Mouse (Mus musculus) liver, embryonic 14.5 days (tissue): ENCODE measurements around the gene Crocc. TPM values are rescaled to one million over a fixed set of nuclear protein-coding genes. Genes with fewer than 3 reads are reported as not detected.
A peak's percentile ranks its signal among the peaks of the same experiment; 100 is the strongest.

ENCODE experiments used
- ATAC-seq: fragments of 200-750 bp; cut with Nextera tagmentation; 2 replicates; pipeline ENCODE4 v1.8.0; 2017; ENCODE audit warnings: moderate number of reproducible peaks, mild to moderate bottlenecking, moderate library complexity; ENCODE audit not compliant: insufficient read depth
- DNase-seq, 3 experiments: peaks; one replicate each; pipeline ENCODE4 v3.0.0-alpha.2; 2012 to 2013; ENCODE audit warnings: low read depth in 3 of 3, low spot score in 3 of 3
- H3K27ac ChIP-seq: fragments of 300-500 bp; sonication (generic); 2 replicates; pipeline ENCODE4 v1.5.1; 2014; ENCODE audit warnings: moderate library complexity, mild to moderate bottlenecking, control low read depth, inconsistent platforms
- H3K27me3 ChIP-seq: fragments of 300-500 bp; sonication (generic); 2 replicates; pipeline ENCODE4 v1.6.1; 2014; ENCODE audit warnings: mild to moderate bottlenecking, low read length, moderate library complexity; ENCODE audit not compliant: control insufficient read depth, insufficient read depth
- H3K36me3 ChIP-seq: fragments of 300-500 bp; sonication (generic); replicated peaks from 2 replicates; pipeline ENCODE4 v1.6.1; 2014; ENCODE audit warnings: low read depth; ENCODE audit not compliant: control insufficient read depth, insufficient read depth
- H3K4me1 ChIP-seq, 2 experiments: fragments of 200-500 bp in 1 of 2; fragments of 300-500 bp in 1 of 2; sonication (generic) in 1 of 2; replicated peaks; 2 replicates each; pipeline ENCODE4 v1.6.1; 2012 to 2014; ENCODE audit warnings: antibody characterized with exemption in 1 of 2, inconsistent platforms in 1 of 2, low read length in 1 of 2; ENCODE audit not compliant: control insufficient read depth in 2 of 2, insufficient read depth in 2 of 2
- H3K4me2 ChIP-seq: fragments of 300-500 bp; sonication (generic); 2 replicates; pipeline ENCODE4 v1.6.1; 2014; ENCODE audit warnings: low read depth, mild to moderate bottlenecking, control low read depth, moderate library complexity
- H3K4me3 ChIP-seq, 2 experiments: fragments of 200-500 bp in 1 of 2; fragments of 300-500 bp in 1 of 2; sonication (generic) in 1 of 2; 2 replicates each; pipeline ENCODE4 v1.5.1; 2012 to 2014; ENCODE audit warnings: low read depth in 2 of 2, low read length in 2 of 2, mild to moderate bottlenecking in 2 of 2, control low read depth in 1 of 2, inconsistent platforms in 1 of 2, moderate library complexity in 1 of 2; ENCODE audit not compliant: insufficient read depth in 1 of 2
- H3K9ac ChIP-seq: fragments of 300-500 bp; sonication (generic); replicated peaks from 2 replicates; pipeline ENCODE4 v1.6.1; 2014; ENCODE audit warnings: mild to moderate bottlenecking, control low read depth, moderate library complexity
- H3K9me3 ChIP-seq: fragments of 300-500 bp; sonication (generic); 2 replicates; pipeline ENCODE4 v1.6.1; 2016; ENCODE audit warnings: low read length, mixed read lengths; ENCODE audit not compliant: control insufficient read depth
- CTCF ChIP-seq: IDR thresholded peaks from 2 replicates; pipeline ENCODE4 v1.5.1; 2016; ENCODE audit warnings: antibody characterized with exemption, low read depth, control low read depth
- EP300 ChIP-seq: IDR thresholded peaks from 2 replicates; pipeline ENCODE4 v1.6.1; 2016; ENCODE audit warnings: antibody characterized with exemption, low read depth
- WGBS: fragments of 180-500 bp; shearing (Covaris S2); extraction: QIAGEN DNeasy Blood & Tissue Kit; methylation state at CpG from one replicate; pipeline ENCODE4 v1.1.7; 2014; ENCODE audit not compliant: insufficient replicate concordance; 5-methylcytosine and 5-hydroxymethylcytosine counted together
- polyA plus RNA-seq, 2 experiments: library from polyadenylated mRNA; depleted of rRNA in 1 of 2; stranded (reverse) in 1 of 2; unstranded in 1 of 2; fragments of >200 nt; fragmentation: Nextera tagmentation in 1 of 2; extraction: Ambion mirVana in 1 of 2; gene quantifications; 2 replicates each; pipeline versions ENCODE4 v1.2.1 to v1.2.3; 2012 to 2014

Crocc gene
- polyA plus RNA-seq, 2 experiments = 0.53 to 1.7 TPM

- Histone ChIP-seq H3K9me3 (no peaks in the 10 kb centered on the region), H3K4me2 (peak overlapping the region; percentile 92), H3K36me3 (no peaks in the 10 kb centered on the region), H3K4me1 (peaks cover 0 to 7% of the 10 kb centered on the region in 2 experiments; a peak in 2 of 4 replicates), H3K27ac (no peak overlapping the region), H3K27me3 (no peaks in the 10 kb centered on the region), H3K4me3 (no peak overlapping the region), H3K9ac (no peak overlapping the region)
- TF ChIP-seq CTCF (no peak), EP300 (no peak)
- DNase-seq (no peak), ATAC-seq (no peak)
- WGBS = 15% methylated on average over 7 of the region's 7 CpGs
These were observed 71.6 kb downstream of the Crocc start for GRCm38 (mm10) chr4:140988706-140989290.

GRCm38 (mm10) chr4:140987476-140987875, 72.9 kb downstream of the Crocc start:
- H3K36me3 ChIP-seq = no peaks in the 10 kb centered on the region
- no peak overlapping the region for H3K27ac ChIP-seq
- H3K4me3 ChIP-seq = peak overlapping the region; percentile 68 to 71
- H3K4me2 ChIP-seq = peak overlapping the region; percentile 92
- peak overlapping the region; percentile 63 for H3K9ac ChIP-seq
- ATAC-seq (no peak; the same call in 1 of the 2 replicates), DNase-seq (no peak)
- no peaks in the 10 kb centered on the region for H3K9me3 ChIP-seq
- TF ChIP-seq CTCF = no peak
- no peak for TF ChIP-seq EP300
- WGBS = 3% methylated on average over 7 of the region's 7 CpGs
- H3K27me3 ChIP-seq = no peaks in the 10 kb centered on the region
- H3K4me1 ChIP-seq = peaks cover 0 to 13% of the 10 kb centered on the region in 2 experiments; a peak in 2 of 4 replicates

- H3K9ac ChIP-seq = peak within 1 kb of the TSS; percentile 63
- no peaks in the 10 kb centered on the region for H3K27me3 ChIP-seq
- peak; percentile 79 for ATAC-seq
- H3K4me3 ChIP-seq = peak within 1 kb of the TSS; percentile 68 to 71
- TF ChIP-seq CTCF = no peak
- no peak for TF ChIP-seq EP300
- WGBS = under 1% methylated on average over 54 of the region's 58 CpGs
- H3K9me3 ChIP-seq = no peaks in the 10 kb centered on the region
- peak; percentile 61 to 62 (median 62) for DNase-seq
- peaks cover 0 to 13% of the 10 kb centered on the region in 2 experiments; a peak in 2 of 4 replicates for H3K4me1 ChIP-seq
- no peaks in the 10 kb centered on the region for H3K36me3 ChIP-seq
- H3K4me2 ChIP-seq = peak within 1 kb of the TSS; percentile 92
- no peak within 1 kb of the TSS for H3K27ac ChIP-seq
These were observed 73.5 kb downstream of the Crocc start, which contains the start of gene Atp13a2 for GRCm38 (mm10) chr4:140986711-140987395. Gene Atp13a2, plus strand, starts transcription at chr4:140986873.

GRCm38 (mm10) chr4:140986024-140986710, 74.2 kb downstream of the Crocc start:
- DNase-seq = no peak
- no peaks in the 10 kb centered on the region for H3K27me3 ChIP-seq
- peak; percentile 17; the same call in 1 of the 2 replicates for ATAC-seq
- peaks cover 0 to 13% of the 10 kb centered on the region in 2 experiments; a peak in 2 of 4 replicates for H3K4me1 ChIP-seq
- H3K27ac ChIP-seq = no peak overlapping the region
- H3K4me2 ChIP-seq = peak overlapping the region; percentile 92
- H3K9ac ChIP-seq = no peak overlapping the region
- 27% methylated on average over 15 of the region's 15 CpGs for WGBS
- peak overlapping the region; percentile 64 to 71 for H3K4me3 ChIP-seq
- no peak for TF ChIP-seq EP300
- TF ChIP-seq CTCF = peak; percentile 46
- H3K36me3 ChIP-seq = no peaks in the 10 kb centered on the region
- H3K9me3 ChIP-seq = no peaks in the 10 kb centered on the region

- Histone ChIP-seq H3K4me2 (no peak overlapping the region), H3K4me1 (peaks cover 0 to 13% of the 10 kb centered on the region in 2 experiments; a peak in 2 of 4 replicates), H3K27me3 (no peaks in the 10 kb centered on the region), H3K36me3 (no peaks in the 10 kb centered on the region), H3K9ac (no peak overlapping the region), H3K27ac (no peak overlapping the region), H3K4me3 (no peak overlapping the region), H3K9me3 (no peaks in the 10 kb centered on the region)
- no peak for TF ChIP-seq EP300
- no peak for TF ChIP-seq CTCF
- no peak for DNase-seq
- no peak for ATAC-seq
- 71% methylated on average over 6 of the region's 6 CpGs for WGBS
These were observed 75.8 kb downstream of the Crocc start for GRCm38 (mm10) chr4:140984544-140984943.
